Mouse (Mus musculus) ES-E14 (cell line): ENCODE data around the gene Hnf1a.

Source experiments
- CHD2 ChIP-seq: IDR thresholded peaks from 2 replicates; pipeline ENCODE4 v1.6.1; 2014; ENCODE audit warnings: mild to moderate bottlenecking, low read depth, low read length, inconsistent platforms
- HCFC1 ChIP-seq: IDR thresholded peaks from 2 replicates; pipeline ENCODE4 v1.6.1; 2012; ENCODE audit warnings: low read length, inconsistent platforms, borderline replicate concordance; ENCODE audit not compliant: insufficient read depth

- TF ChIP-seq HCFC1 = no peak; the same call in 1 of the 2 replicates
- TF ChIP-seq CHD2 = no peak
Measured at GRCm38 (mm10) chr5:115010577-115011216, 39.8 kb upstream of the Hnf1a start, which contains the start of gene Sppl3.
